Mouse (Mus musculus): Measurements from ENCODE around the gene Pon3. TPM values are rescaled to one million over a fixed set of nuclear protein-coding genes. Genes with fewer than 3 reads are reported as not detected.

Gene Pon3
- total RNA-seq, 2 experiments from 2014 or later, result 2.2 to 2.4 TPM

DNA sequence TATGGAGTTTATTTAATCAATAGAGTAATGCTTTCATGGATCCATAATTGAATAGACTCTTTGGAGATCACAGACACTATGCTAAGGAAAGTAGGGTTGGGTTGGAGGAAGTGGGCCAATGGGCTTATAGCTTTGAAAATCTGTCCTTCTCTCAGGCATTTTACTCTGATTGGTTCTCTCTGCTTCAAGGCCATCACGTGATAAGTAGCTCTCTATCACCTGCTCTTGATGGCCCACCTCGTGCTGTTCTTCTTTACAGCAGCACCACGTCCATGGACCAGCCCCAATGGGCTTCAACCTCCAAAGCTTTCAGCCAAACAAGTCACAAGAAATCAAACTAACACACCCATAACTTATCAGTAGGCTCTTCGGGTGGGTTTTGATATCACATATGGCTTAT lies 65.3 kb downstream of the Pon3 start:
- no peak for DNase-seq (ENCODE audit: extremely low spot score in 1 of 2, low spot score in 2 of 2)
- intact Hi-C loops (cut with DNase I), result no loop called here

GRCm38 (mm10) chr6:5189507-5189906 lies 66.6 kb downstream of the Pon3 start:
- intact Hi-C loops (cut with DNase I), result no loop called here
- DNase-seq (ENCODE audit: extremely low spot score in 1 of 2, low spot score in 2 of 2), result peak in 1 of 2 experiments; percentile 46

- DNase-seq (ENCODE audit: extremely low spot score in 1 of 2, low spot score in 2 of 2), result no peak
- intact Hi-C loops (cut with DNase I), result no loop called here
These were observed 67.1 kb downstream of the Pon3 start for GRCm38 (mm10) chr6:5188938-5189337.

DNA sequence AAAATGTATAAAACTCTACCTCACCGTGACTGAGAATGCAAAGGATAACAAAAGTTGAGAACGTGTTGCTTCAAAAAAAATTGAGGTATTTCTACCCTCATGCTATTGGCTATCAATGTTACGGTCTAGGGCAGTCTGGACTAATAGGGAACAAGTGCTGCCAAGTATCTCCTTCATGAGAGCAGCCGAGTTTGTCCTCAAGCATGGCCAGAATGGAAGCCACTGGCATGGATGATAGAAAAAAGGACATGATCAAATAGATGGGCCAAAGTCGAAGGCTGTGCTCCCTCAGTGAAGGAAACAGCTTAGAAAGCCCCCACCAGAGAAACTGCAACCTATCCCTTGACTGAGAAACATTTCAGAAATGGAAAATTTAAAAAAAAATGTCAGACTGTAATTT lies 68.0 kb downstream of the Pon3 start:
- intact Hi-C loops (cut with DNase I), result no loop called here
- DNase-seq (ENCODE audit: extremely low spot score in 1 of 2, low spot score in 2 of 2), result no peak

DNA sequence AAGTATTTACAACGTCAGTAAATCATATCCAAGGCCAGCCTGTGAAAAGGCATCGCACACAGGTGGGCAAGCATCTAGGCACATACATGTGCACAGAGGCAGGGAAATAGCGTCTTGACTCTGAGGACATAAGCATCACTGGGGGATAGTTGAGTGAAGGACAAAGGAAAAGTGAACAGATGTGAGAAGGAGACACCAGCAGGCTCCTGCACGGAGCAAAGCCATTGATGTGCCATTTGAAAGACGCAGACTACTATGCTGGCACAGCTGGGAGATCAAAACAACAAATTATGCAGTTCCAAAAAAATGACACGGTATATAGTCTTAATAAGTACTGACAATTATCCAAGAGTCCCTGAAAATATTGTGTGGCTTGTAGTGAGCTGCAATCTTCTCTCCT lies 68.5 kb downstream of the Pon3 start:
- DNase-seq (ENCODE audit: extremely low spot score in 1 of 2, low spot score in 2 of 2), result no peak
- intact Hi-C loops (cut with DNase I), result no loop called here

DNA sequence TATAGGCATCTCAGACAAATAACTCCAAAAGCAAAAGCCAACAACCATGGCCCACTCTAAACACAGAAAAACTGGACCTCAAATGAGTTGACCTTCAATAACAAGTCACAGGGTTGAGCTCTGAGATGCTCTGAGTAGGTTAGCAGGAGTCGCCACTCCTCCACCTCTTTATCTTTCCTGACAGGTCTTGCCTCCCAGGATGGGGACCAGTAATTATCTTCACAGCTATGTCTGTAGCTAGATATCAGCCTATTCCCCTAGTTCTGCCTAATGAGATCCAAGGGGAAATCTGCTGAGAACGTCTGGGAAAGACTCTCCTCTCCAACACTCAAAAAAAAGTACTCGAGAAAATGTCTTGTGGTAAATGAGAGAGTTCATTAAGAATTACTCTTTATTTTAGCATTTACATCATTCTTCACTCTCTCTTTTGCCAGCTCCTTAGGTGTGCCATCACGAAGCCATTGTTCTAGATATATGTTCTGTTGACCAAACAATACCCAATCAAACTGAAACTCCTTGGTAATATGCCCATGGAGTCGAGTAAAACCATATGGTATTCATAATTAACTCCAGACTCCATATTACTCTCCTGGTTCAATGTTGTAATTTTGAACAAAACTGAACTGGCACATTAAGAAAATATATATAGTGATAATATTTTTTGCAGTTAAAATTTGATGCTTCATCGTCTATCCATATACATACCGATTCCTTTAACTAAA lies 69.7 kb downstream of the Pon3 start:
- no peak for DNase-seq (ENCODE audit: extremely low spot score in 1 of 2, low spot score in 2 of 2)
- intact Hi-C loops (cut with DNase I), result no loop called here

- no peak for DNase-seq (ENCODE audit: extremely low spot score in 1 of 2, low spot score in 2 of 2)
- intact Hi-C loops (cut with DNase I), result no loop called here
These were observed 75.4 kb downstream of the Pon3 start for GRCm38 (mm10) chr6:5180645-5181044.

GRCm38 (mm10) chr6:5179189-5179588 lies 76.9 kb downstream of the Pon3 start:
- no peak for DNase-seq (ENCODE audit: extremely low spot score in 1 of 2, low spot score in 2 of 2)
- intact Hi-C loops (cut with DNase I), result no loop called here

DNA sequence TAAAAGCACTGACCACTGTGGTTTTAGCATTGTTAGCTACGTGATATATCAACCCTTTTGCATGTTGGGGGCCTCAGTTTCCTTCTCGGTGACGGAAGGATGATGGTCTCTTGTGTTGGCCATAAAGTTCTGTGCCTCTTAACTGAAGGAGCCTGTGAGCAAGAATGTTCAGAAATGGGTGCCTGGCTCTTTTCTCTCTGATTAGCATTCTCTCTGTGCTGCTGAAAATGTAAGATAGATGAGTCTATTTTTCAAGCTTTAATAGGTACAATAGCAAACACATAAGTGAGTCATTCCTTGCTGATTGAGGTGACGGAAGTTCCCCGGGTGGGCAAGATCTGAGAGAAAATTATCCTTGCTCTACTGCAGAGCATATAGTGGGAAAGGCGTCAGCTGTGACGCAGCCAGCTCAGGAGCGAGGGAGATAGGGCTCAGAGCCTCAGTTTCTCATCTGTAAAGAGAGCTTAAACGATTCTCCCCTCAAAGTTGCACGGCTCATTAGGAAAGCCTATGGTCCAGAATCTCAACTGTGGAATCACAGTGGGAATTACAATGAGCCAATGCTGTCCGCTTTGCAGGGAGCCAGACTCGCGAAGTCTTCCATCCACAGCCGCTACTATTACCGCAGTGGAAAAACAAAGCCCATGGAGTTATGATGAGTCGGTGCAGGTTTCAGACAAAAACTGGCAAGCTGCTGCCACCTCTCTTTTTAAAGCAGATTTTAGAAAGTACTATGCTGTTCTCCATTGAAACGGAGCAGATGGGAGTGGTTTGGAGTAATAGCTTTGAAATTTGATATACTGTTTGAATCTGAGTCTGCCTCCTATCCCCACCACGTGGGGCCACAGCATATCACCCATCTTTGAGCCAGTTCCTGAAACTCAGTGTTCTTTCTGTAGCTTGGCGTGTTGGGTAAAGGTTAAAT lies 77.9 kb downstream of the Pon3 start:
- DNase-seq (ENCODE audit: extremely low spot score in 1 of 2, low spot score in 2 of 2), result no peak
- intact Hi-C loops (cut with DNase I), result no loop called here

DNA sequence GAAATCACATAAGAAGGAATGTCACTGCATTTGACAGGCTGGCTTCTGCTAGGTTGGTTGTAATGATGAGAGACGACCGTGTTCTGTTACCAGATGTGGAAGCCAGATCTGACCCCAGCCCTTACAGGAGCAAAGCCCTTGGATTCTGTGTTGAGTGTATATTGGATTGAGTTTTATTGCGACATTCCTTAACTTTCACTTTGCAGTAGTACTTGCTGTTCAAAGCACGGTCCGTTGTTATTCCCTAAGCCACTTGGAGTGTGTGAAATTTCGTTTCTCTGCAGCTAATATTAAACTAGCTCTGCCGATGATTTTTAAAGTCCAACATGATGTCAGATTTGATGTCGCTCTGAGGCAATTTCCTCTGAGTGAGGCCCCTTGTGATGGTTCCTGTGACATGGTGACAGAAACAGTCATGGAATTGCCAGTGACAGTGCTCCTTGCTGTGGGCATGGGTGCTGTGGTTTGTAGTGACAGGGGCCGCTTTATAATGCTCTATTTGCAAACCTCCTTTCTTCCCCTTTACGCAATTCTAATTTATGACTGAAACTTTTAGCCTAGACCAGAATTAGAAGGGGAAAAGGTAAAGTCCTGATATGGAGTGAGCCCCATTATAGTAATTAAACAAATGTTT lies 81.8 kb downstream of the Pon3 start:
- no peak for DNase-seq (ENCODE audit: extremely low spot score in 1 of 2, low spot score in 2 of 2)
- intact Hi-C loops (cut with DNase I), result no loop called here

- intact Hi-C loops (cut with DNase I), result no loop called here
- no peak for DNase-seq (ENCODE audit: extremely low spot score in 1 of 2, low spot score in 2 of 2)
These were observed 83.5 kb downstream of the Pon3 start for GRCm38 (mm10) chr6:5172571-5172970.

DNA sequence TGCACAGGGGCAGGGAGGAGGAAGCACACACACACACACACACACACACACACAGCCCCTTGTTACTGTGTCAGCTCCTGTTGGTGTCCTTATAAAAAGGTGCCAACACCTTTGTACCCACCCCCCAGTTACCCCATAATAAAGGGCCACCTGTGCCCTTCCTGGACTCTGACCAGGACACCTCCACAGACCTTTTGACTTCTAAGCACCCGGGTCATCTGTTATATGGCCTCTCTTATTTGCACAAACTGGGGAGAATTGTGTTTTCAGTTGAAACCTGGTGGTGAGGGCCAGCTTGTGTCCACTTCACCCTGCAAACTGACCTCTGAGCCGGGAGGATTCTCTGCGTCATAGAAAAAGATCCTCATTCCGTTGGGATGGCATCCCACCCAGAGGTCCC lies 84.7 kb downstream of the Pon3 start:
- no peak for DNase-seq (ENCODE audit: extremely low spot score in 1 of 2, low spot score in 2 of 2)
- intact Hi-C loops (cut with DNase I), result no loop called here

Other genes with a start within 250 kb of the Pon3 start
- gene Pon1, start 62.3 kb downstream of the Pon3 start, total RNA-seq (2021), result not detected
- gene Pon2, start 42.2 kb upstream of the Pon3 start, total RNA-seq (2021), result 10 to 100 TPM; 17.6 to 18.7 TPM
- gene Asb4, start 127.1 kb upstream of the Pon3 start, total RNA-seq (2021), result 1 to 10 TPM; 1.1 to 1.2 TPM
- gene Pdk4, start 240.0 kb upstream of the Pon3 start, total RNA-seq (2021), result 10 to 100 TPM in 1 of 2 experiments, 1 to 10 TPM in 1; 4.3 to 10.8 TPM